Mouse (Mus musculus): Measurements from ENCODE around the gene Gm37240. TPM values are rescaled to one million over a fixed set of nuclear protein-coding genes. Genes with fewer than 3 reads are reported as not detected.

Gene Gm37240
- polyA plus RNA-seq, 1 experiment from 2014 or later: 0.52 TPM

- Histone ChIP-seq H3K4me2 (no peak overlapping the region), H3K9me3 (replicated peaks) (no peaks in the 10 kb centered on the region), H3K4me3 (no peak overlapping the region), H3K4me1 (no peaks in the 10 kb centered on the region), H3K9ac (no peak overlapping the region), H3K27ac (no peak overlapping the region), H3K27me3 (replicated peaks) (no peaks in the 10 kb centered on the region), H3K36me3 (no peaks in the 10 kb centered on the region)
- WGBS (ENCODE audit: insufficient replicate concordance): 69% methylated on average over 7 of the region's 7 CpGs
- no peak for ATAC-seq
Measured at GRCm38 (mm10) chr3:85131878-85132277, 755.4 kb downstream of the Gm37240 start.

DNA sequence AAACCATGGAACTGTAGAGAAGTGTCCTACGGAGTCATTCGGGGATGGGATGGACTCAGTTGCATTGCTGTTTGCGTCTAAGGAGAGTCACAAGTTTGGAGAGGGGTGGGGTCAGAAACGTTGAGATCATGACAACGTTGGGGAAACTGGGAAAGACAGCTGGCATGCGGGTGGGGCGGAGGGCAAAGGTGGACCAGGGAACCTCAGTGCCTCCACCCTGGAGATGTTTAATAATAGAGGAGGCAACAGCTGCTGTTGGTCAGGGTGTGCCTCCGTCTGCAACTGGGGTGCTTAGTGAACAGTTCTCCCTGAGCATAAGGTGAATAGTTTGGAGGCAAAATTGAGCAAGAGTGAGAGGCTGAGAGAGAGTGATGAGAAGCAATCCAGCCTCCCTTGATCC lies 758.8 kb downstream of the Gm37240 start:
- H3K27ac ChIP-seq: no peak overlapping the region
- WGBS (ENCODE audit: insufficient replicate concordance): 67% methylated on average over 8 of the region's 8 CpGs
- no peaks in the 10 kb centered on the region for H3K27me3 ChIP-seq (replicated peaks)
- no peaks in the 10 kb centered on the region for H3K9me3 ChIP-seq (replicated peaks)
- no peak overlapping the region for H3K4me3 ChIP-seq
- H3K36me3 ChIP-seq: no peaks in the 10 kb centered on the region
- H3K4me2 ChIP-seq: no peak overlapping the region
- H3K9ac ChIP-seq: no peak overlapping the region
- H3K4me1 ChIP-seq: no peaks in the 10 kb centered on the region
- ATAC-seq: no peak

- no peak overlapping the region for H3K27ac ChIP-seq
- no peak overlapping the region for H3K9ac ChIP-seq
- H3K4me1 ChIP-seq: no peaks in the 10 kb centered on the region
- H3K4me2 ChIP-seq: no peak overlapping the region
- no peaks in the 10 kb centered on the region for H3K27me3 ChIP-seq (replicated peaks)
- no peaks in the 10 kb centered on the region for H3K9me3 ChIP-seq (replicated peaks)
- 70% methylated on average over 7 of the region's 7 CpGs for WGBS (ENCODE audit: insufficient replicate concordance)
- H3K36me3 ChIP-seq: no peaks in the 10 kb centered on the region
- no peak for ATAC-seq
- H3K4me3 ChIP-seq: no peak overlapping the region
Measured at GRCm38 (mm10) chr3:85126970-85127369, 760.3 kb downstream of the Gm37240 start.

DNA sequence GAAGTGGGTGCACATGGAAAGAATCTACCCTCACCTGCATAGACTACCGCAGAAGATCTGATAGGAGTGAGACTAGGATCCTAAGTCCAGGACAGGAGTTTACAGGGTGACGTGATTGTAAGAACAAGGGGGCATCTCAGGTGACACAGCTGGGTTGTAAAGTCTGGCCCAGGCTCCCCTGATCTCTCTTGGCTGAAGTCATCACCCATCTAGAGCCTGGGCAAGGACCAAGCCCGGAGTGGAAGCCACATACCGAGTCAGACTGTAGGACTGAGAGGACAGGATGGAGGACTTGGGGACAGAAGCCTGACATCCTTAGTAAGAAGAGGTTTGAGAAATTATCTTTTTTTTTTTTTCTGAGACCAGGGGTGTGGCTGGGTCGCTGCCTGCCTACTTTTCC lies 761.8 kb downstream of the Gm37240 start:
- Histone ChIP-seq H3K36me3 (no peaks in the 10 kb centered on the region), H3K27me3 (replicated peaks) (no peaks in the 10 kb centered on the region), H3K4me1 (no peaks in the 10 kb centered on the region), H3K4me2 (no peak overlapping the region), H3K4me3 (no peak overlapping the region), H3K9me3 (replicated peaks) (no peaks in the 10 kb centered on the region), H3K9ac (no peak overlapping the region), H3K27ac (no peak overlapping the region)
- no peak for ATAC-seq
- WGBS (ENCODE audit: insufficient replicate concordance): 55% methylated on average over 5 of the region's 5 CpGs

DNA sequence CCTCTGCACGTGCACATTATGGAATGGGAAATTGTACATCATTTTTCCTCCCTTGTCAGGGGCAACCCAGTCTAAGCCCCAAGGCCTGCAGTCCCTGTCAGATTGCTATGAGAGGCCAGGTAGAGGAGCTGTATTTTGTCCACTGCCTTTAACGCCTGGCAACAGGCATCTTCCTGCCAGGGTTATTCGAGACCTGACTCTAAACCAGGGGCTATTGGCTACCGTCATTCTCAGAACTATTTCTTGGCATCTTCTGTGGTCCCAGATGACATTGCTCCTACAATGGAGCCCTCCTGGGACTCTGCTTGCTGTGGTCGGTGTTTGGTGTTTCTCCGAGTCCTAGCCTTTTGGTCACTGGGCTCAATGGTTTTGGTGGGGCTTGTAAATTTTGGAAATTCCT lies 762.4 kb downstream of the Gm37240 start:
- H3K9me3 ChIP-seq (replicated peaks): no peaks in the 10 kb centered on the region
- no peak for ATAC-seq
- H3K27ac ChIP-seq: no peak overlapping the region
- H3K4me2 ChIP-seq: no peak overlapping the region
- 71% methylated on average over 6 of the region's 6 CpGs for WGBS (ENCODE audit: insufficient replicate concordance)
- H3K27me3 ChIP-seq (replicated peaks): no peaks in the 10 kb centered on the region
- H3K4me3 ChIP-seq: no peak overlapping the region
- no peaks in the 10 kb centered on the region for H3K4me1 ChIP-seq
- H3K36me3 ChIP-seq: no peaks in the 10 kb centered on the region
- no peak overlapping the region for H3K9ac ChIP-seq

DNA sequence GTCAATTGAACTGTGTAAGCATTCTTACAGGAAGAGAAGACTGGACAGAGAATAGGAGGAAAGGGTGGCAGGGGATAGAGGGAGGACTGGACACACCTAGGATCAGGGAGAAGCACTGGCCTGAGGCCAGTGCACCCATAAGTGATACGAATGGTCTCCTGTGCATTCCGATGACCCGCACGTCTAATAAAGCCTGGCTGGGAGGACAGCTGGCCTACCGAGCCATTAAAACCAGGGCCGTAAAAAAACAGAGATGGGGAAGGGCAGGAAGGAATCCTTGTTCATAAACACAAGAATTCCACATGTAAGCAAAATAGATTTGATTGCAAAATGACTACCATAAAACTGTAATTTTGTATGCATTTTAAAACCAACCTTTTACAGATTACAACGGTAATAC lies 762.9 kb downstream of the Gm37240 start:
- Histone ChIP-seq H3K36me3 (no peaks in the 10 kb centered on the region), H3K4me3 (no peak overlapping the region), H3K4me1 (no peaks in the 10 kb centered on the region), H3K9ac (no peak overlapping the region), H3K9me3 (replicated peaks) (no peaks in the 10 kb centered on the region), H3K4me2 (no peak overlapping the region), H3K27me3 (replicated peaks) (no peaks in the 10 kb centered on the region), H3K27ac (no peak overlapping the region)
- ATAC-seq: no peak
- WGBS (ENCODE audit: insufficient replicate concordance): 81% methylated on average over 7 of the region's 7 CpGs

DNA sequence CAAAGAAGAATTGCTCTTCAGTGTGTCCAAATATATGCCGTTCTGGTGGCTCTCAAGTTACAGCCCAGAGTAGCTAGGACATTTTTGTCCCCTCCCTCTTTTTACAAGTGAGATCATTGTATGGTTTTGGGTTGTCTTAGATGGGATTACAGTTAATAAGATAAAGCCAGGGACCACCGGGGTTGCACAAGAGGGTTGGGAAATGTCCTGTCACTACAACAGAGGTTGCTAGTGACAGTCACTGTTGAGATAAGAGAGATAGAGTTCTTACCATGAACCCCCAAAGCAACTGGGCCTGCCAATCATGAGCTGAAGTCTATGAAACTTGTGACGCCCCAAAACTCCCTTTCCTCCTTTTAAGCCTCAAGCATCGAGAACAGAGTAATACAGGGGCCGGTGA lies 769.6 kb downstream of the Gm37240 start:
- ATAC-seq: no peak
- 56% methylated on average over 5 of the region's 5 CpGs for WGBS (ENCODE audit: insufficient replicate concordance)

DNA sequence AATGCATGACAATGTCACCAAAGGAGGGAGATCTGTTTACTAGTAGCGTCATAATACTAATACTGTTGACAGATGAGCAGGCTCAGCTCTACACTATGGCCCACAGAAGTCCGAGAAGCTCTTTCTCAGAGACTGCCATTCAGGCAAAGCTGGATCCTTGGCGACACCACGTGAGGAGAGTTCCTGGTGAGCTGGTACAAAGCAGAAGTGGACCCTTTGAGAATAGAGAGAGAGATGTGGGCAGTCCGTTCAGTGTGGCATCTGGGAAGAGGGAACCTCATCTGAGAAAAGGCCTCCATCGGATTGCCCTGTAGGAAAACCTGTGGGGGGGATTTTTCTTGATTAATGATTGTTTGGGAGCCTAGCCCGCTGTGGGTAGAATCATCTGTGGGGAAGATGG lies 770.3 kb downstream of the Gm37240 start:
- no peak for ATAC-seq
- WGBS (ENCODE audit: insufficient replicate concordance): 64% methylated on average over 7 of the region's 7 CpGs
- H3K9me3 ChIP-seq (replicated peaks): no peaks in the 10 kb centered on the region

More for the DNA sequence above, 769.6 kb downstream of the Gm37240 start:
- Histone ChIP-seq H3K9ac (no peak overlapping the region), H3K36me3 (no peaks in the 10 kb centered on the region), H3K4me3 (no peak overlapping the region), H3K27ac (no peak overlapping the region), H3K9me3 (replicated peaks) (no peaks in the 10 kb centered on the region), H3K27me3 (replicated peaks) (no peaks in the 10 kb centered on the region), H3K4me1 (no peaks in the 10 kb centered on the region), H3K4me2 (no peak overlapping the region)

DNA sequence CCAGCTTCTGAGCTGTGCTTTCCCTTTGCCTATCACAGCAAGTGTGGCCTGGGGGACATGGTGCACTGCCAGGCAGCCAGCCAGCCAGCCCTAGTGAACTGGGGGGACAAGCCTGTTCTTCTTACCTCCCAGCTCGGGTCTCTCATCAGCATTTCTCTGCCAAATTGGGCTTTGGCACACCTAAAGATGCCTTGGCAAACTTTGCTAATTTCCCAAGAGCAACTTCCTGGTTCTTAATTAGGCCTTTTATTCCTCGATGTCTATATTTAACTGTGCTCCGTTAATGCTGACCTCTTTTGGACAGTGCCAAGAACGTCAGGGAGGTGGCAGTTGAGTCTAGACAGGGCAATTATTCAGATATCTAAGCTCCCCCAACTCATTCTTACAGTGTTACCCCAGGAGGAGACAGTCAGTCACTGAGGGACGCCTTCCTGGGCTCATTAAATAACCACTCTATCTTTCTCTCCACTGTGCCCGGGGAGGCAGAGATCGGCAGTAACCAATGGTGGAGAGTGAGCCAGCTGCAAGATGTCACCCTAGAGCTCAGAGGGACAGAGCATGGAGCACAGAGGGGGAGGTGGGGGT lies 771.3 kb downstream of the Gm37240 start:
- H3K4me1 ChIP-seq: no peaks in the 10 kb centered on the region
- H3K9me3 ChIP-seq (replicated peaks): no peaks in the 10 kb centered on the region
- H3K27ac ChIP-seq: no peak overlapping the region
- no peaks in the 10 kb centered on the region for H3K36me3 ChIP-seq
- WGBS (ENCODE audit: insufficient replicate concordance): 53% methylated on average over 7 of the region's 7 CpGs
- H3K27me3 ChIP-seq (replicated peaks): no peaks in the 10 kb centered on the region
- no peak overlapping the region for H3K9ac ChIP-seq
- H3K4me2 ChIP-seq: no peak overlapping the region
- no peak overlapping the region for H3K4me3 ChIP-seq
- ATAC-seq: no peak

More for the DNA sequence above, 770.3 kb downstream of the Gm37240 start:
- no peak overlapping the region for H3K4me2 ChIP-seq
- H3K36me3 ChIP-seq: no peaks in the 10 kb centered on the region
- no peaks in the 10 kb centered on the region for H3K27me3 ChIP-seq (replicated peaks)
- H3K27ac ChIP-seq: no peak overlapping the region
- no peak overlapping the region for H3K9ac ChIP-seq
- no peak overlapping the region for H3K4me3 ChIP-seq
- no peaks in the 10 kb centered on the region for H3K4me1 ChIP-seq

DNA sequence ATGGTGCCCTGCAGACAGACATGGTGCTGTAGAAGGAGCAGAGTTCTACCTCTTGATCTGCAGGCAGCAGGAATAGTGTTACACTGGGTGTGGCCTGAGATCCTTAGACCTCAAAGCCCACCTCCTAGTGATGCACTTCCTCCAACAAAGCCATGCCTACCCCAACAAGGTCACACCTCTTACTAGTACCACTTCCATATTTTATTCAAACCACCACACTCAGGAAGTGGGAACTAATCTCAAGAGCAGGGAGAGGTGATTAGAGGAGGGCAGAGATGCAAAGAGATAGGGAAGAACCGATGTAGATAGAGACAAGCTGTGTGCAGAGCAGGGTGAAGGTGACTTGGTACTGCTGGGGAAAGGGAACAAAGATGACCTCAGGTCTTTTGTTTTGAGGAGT lies 773.8 kb downstream of the Gm37240 start:
- no peak overlapping the region for H3K4me2 ChIP-seq
- H3K9me3 ChIP-seq (replicated peaks): no peaks in the 10 kb centered on the region
- no peak overlapping the region for H3K4me3 ChIP-seq
- no peaks in the 10 kb centered on the region for H3K4me1 ChIP-seq
- no peaks in the 10 kb centered on the region for H3K27me3 ChIP-seq (replicated peaks)
- 26% methylated on average over 1 of the region's 1 CpGs for WGBS (ENCODE audit: insufficient replicate concordance)
- no peak overlapping the region for H3K9ac ChIP-seq
- no peak overlapping the region for H3K27ac ChIP-seq
- no peak for ATAC-seq
- no peaks in the 10 kb centered on the region for H3K36me3 ChIP-seq

DNA sequence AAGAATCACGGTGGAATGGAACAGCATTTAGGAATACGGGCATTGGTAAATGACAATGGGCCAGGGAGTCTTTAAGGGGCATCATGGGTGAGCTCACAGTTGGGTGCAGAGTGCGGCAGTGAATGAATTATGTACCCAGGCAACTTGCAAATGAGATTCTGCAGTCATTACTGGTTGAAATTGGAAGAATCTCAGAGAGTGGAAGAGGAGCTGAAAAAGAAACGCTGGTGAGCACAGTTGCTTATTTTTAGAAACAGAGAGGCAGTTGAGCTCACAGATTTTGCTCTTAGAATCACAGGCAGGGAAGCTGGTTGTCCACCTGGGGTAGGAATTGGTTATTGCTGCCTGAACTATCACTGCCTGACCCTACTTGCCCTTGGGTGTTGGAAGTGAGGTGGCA lies 776.6 kb downstream of the Gm37240 start:
- 59% methylated on average over 4 of the region's 4 CpGs for WGBS (ENCODE audit: insufficient replicate concordance)

GRCm38 (mm10) chr3:85109221-85109620 lies 778.1 kb downstream of the Gm37240 start:
- Histone ChIP-seq H3K9me3 (replicated peaks) (no peaks in the 10 kb centered on the region), H3K27me3 (replicated peaks) (no peaks in the 10 kb centered on the region), H3K4me3 (no peak overlapping the region), H3K27ac (no peak overlapping the region), H3K4me1 (no peaks in the 10 kb centered on the region), H3K36me3 (no peaks in the 10 kb centered on the region), H3K9ac (no peak overlapping the region), H3K4me2 (no peak overlapping the region)
- WGBS (ENCODE audit: insufficient replicate concordance): 39% methylated on average over 2 of the region's 2 CpGs
- ATAC-seq: no peak

More for the DNA sequence above, 776.6 kb downstream of the Gm37240 start:
- Histone ChIP-seq H3K9ac (no peak overlapping the region), H3K27ac (no peak overlapping the region), H3K27me3 (replicated peaks) (no peaks in the 10 kb centered on the region), H3K4me3 (no peak overlapping the region), H3K36me3 (no peaks in the 10 kb centered on the region), H3K9me3 (replicated peaks) (no peaks in the 10 kb centered on the region), H3K4me2 (no peak overlapping the region), H3K4me1 (no peaks in the 10 kb centered on the region)
- ATAC-seq: no peak

DNA sequence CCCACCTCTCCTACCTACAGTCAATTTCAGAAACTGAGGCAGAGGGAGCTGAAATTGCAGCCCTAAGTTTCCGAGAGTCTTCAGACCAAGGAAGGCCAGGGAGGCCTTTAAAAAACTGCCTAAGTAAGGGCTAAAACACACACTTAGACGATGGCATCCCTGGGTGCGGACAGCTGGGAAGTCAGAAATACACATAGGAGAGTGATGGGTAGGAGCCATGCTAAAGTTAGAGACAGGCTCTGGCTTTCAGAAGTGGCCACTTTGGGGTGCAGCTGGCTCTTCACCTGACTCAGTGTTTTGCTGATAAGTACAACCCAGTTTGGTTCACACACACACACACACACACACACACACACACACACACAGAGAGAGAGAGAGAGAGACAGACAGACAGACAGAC lies 778.9 kb downstream of the Gm37240 start:
- Histone ChIP-seq H3K27ac (no peak overlapping the region), H3K4me3 (no peak overlapping the region), H3K9me3 (replicated peaks) (no peaks in the 10 kb centered on the region), H3K9ac (no peak overlapping the region), H3K36me3 (no peaks in the 10 kb centered on the region), H3K4me1 (no peaks in the 10 kb centered on the region), H3K4me2 (no peak overlapping the region), H3K27me3 (replicated peaks) (no peaks in the 10 kb centered on the region)
- no peak for ATAC-seq
- 61% methylated on average over 3 of the region's 3 CpGs for WGBS (ENCODE audit: insufficient replicate concordance)
